Mouse (Mus musculus) small intestine, adult 2 months (tissue): ENCODE results near the gene Fam167b.

Experiments used
- CTCF ChIP-seq: fragments of 200-500 bp; IDR thresholded peaks from 2 replicates; pipeline ENCODE4 v1.5.1; 2012; ENCODE audit warnings: low read depth, mild to moderate bottlenecking, control low read depth, inconsistent platforms, low read length, moderate library complexity, mixed read lengths; ENCODE audit not compliant: insufficient replicate concordance, insufficient read length; ENCODE audit errors: extremely low read depth
- POLR2A ChIP-seq: fragments of 200-500 bp; IDR thresholded peaks from 2 replicates; pipeline ENCODE4 v1.6.1; 2012; ENCODE audit warnings: low read depth, mild to moderate bottlenecking, control low read depth, inconsistent platforms, low read length, moderate library complexity

- TF ChIP-seq CTCF (no peak), POLR2A (no peak)
These were observed 31.7 kb upstream of the Fam167b start for GRCm38 (mm10) chr4:129610026-129610425.
